Mouse (Mus musculus): ENCODE measurements around the gene Spock1. TPM values are rescaled to one million over a fixed set of nuclear protein-coding genes. Genes with fewer than 3 reads are reported as not detected.

Gene Spock1
- polyA plus RNA-seq, 1 experiment from 2014 or later, result 1.2 TPM

- Histone ChIP-seq H3K36me3 (replicated peaks) (no peaks in the 10 kb centered on the region), H3K27ac (no peak overlapping the region), H3K4me1 (peaks cover 3% of the 10 kb centered on the region; the same call in 1 of the 2 replicates), H3K9me3 (no peaks in the 10 kb centered on the region), H3K4me3 (no peak overlapping the region), H3K27me3 (ENCODE audit: poor library complexity, severe bottlenecking) (no peaks in the 10 kb centered on the region)
- 85% methylated on average over 4 of the region's 4 CpGs for WGBS
- no peak for DNase-seq (ENCODE audit: extremely low spot score, low spot score)
These were observed 500.5 kb downstream of the Spock1 start for GRCm38 (mm10) chr13:57407666-57408065.

- no peaks in the 10 kb centered on the region for H3K27me3 ChIP-seq (ENCODE audit: poor library complexity, severe bottlenecking)
- no peaks in the 10 kb centered on the region for H3K36me3 ChIP-seq (replicated peaks)
- WGBS, result 91% methylated on average over 7 of the region's 7 CpGs
- H3K4me1 ChIP-seq, result no peaks in the 10 kb centered on the region
- H3K4me3 ChIP-seq, result no peak overlapping the region
- no peak for DNase-seq (ENCODE audit: extremely low spot score, low spot score)
- no peaks in the 10 kb centered on the region for H3K9me3 ChIP-seq
- no peak overlapping the region for H3K27ac ChIP-seq
These were observed 505.7 kb downstream of the Spock1 start for GRCm38 (mm10) chr13:57402386-57402785.

- Histone ChIP-seq H3K27me3 (ENCODE audit: poor library complexity, severe bottlenecking) (no peaks in the 10 kb centered on the region), H3K36me3 (replicated peaks) (no peaks in the 10 kb centered on the region), H3K27ac (no peak overlapping the region), H3K4me1 (no peaks in the 10 kb centered on the region), H3K9me3 (no peaks in the 10 kb centered on the region), H3K4me3 (no peak overlapping the region)
- DNase-seq (ENCODE audit: extremely low spot score, low spot score), result no peak
- 89% methylated on average over 14 of the region's 14 CpGs for WGBS
These were observed 535.9 kb downstream of the Spock1 start for GRCm38 (mm10) chr13:57372141-57372700.

Other genes with a start within 250 kb of the Spock1 start
- 2.0 and 2.1 TPM in 2 replicates for gene Klhl3, start 205.3 kb upstream of the Spock1 start, polyA plus RNA-seq (2016; fragmentation: Nextera tagmentation; extraction: Ambion mirVana)
- gene Hnrnpa0, start 220.2 kb upstream of the Spock1 start, polyA plus RNA-seq (2016; fragmentation: Nextera tagmentation; extraction: Ambion mirVana), result 44.5 and 49.3 TPM in 2 replicates
- gene Idnk, start 249.3 kb upstream of the Spock1 start, polyA plus RNA-seq (2016; fragmentation: Nextera tagmentation; extraction: Ambion mirVana), result 47.0 and 47.1 TPM in 2 replicates

Measured in forebrain, embryonic 10.5 days (tissue).